Mouse (Mus musculus) T-cell, adult 2 months (primary cell): ENCODE measurements around the gene Ccdc60.
A peak's percentile ranks its signal among the peaks of the same experiment; 100 is the strongest.

ENCODE experiments used
- DNase-seq: peaks from one replicate; pipeline ENCODE4 v3.0.0; 2022; ENCODE audit warnings: low spot score

Gene Ccdc60

GRCm38 (mm10) chr5:116271511-116272227, 17.1 kb downstream of the Ccdc60 start:
- DNase-seq: no peak

GRCm38 (mm10) chr5:116269212-116270145, 19.3 kb downstream of the Ccdc60 start:
- no peak for DNase-seq

- no peak for DNase-seq
These were observed 26.1 kb downstream of the Ccdc60 start for GRCm38 (mm10) chr5:116262689-116263088.

DNA sequence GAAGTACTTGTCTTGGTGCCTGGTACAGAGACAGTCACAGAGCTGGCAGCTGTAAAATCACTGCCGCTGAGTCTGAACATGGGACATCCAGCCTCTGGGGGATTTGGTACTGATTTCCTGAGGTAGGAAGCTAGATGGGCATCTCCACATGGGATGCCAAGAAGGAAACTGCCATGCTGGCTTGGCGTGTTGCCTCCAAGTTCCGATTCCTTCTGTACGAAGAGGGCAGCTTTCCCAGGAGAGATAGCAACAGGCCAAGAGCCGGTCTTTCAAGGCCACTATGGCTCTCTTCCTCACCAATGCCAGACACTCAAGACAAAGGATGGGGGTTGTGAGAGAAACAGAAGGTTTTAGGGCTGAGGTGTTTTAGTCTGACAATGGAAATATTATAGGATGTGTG, 26.8 kb downstream of the Ccdc60 start:
- DNase-seq: no peak

GRCm38 (mm10) chr5:116260356-116260755, 28.4 kb downstream of the Ccdc60 start:
- DNase-seq: no peak

GRCm38 (mm10) chr5:116258321-116258860, 30.4 kb downstream of the Ccdc60 start:
- no peak for DNase-seq

DNA sequence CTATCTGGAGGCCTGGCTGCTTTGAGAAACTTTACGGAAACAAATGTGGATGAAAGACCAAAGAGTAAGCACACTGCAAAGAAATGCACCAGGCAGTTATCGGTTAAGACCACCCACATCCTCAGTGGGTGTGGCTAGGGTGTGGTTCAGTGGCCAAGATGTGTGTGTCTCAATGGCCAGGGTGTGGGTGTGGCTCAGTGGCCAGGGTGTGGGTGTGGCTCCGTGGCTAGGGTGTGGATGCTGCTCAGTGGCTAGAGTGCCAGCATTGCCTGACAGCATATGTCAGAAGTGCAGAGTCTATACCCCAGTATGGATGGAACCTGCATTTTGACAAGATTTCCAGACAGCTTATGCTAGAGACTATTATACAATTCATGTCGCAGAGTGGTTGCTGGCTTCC, 34.9 kb downstream of the Ccdc60 start:
- DNase-seq: no peak

GRCm38 (mm10) chr5:116252186-116252585, 36.6 kb downstream of the Ccdc60 start:
- no peak for DNase-seq

DNA sequence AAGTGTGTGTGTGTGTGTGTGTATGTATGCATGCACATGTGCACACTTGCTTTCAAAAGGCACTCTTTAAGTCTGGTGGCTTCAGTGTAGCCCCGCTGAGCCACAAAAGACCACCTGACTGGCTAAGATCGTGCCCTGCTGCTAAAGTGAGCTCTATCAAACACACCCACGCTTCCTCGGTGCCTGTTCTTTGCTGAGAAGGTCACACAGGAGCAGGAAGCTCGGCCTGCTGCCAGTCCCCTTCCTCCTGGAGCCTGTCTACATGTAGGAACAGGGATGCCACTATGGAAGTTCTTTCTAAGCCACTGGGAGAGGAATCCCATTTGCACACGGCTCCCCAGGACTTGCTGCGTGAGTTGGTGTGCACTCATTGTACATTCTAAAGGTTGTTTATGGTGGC, 42.1 kb downstream of the Ccdc60 start:
- DNase-seq: no peak

- no peak for DNase-seq
These were observed 44.3 kb downstream of the Ccdc60 start for GRCm38 (mm10) chr5:116244476-116244875.

DNA sequence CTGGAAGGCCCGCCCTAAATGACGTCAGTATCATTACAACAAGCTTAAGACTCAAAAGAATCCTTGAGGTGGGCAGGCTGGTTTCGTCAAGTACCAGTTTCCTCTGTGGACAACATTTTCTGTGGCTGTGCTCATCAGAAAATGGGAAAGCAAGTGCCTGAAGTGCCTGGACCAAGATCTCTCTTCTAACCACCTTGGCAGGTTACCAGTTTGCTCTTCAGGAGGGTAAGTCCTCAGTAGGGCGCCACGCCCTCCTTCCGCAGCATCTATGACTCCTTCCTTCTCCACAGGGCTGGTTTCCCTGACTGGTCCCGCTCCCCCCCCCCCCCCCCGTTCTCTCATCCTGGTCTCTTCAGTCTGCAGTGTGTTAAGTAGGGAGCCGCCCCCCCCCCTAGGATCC, 45.2 kb downstream of the Ccdc60 start:
- DNase-seq: no peak

GRCm38 (mm10) chr5:116231841-116232643, 56.7 kb downstream of the Ccdc60 start:
- peak; percentile 15 for DNase-seq

GRCm38 (mm10) chr5:116228414-116228813, 60.4 kb downstream of the Ccdc60 start:
- DNase-seq: no peak

DNA sequence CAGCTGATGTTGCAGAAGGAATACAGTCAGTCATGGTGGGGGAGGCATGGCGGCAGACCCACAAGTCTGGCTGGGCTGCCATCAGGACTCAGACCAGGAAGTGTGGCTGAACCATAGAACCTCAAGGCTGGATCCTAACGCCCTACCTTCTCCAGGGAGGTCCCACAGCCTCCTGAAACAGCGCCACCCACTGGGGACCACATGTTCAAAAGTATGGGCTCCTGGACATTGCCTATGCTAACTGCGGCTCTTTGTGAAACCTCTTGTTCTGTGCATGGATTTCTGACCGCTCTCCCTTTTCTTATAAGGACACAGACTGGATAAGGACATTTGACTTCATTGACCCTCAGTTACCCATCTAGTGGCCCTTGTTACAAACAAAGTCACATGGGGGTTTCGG, 64.8 kb downstream of the Ccdc60 start:
- DNase-seq: no peak

DNA sequence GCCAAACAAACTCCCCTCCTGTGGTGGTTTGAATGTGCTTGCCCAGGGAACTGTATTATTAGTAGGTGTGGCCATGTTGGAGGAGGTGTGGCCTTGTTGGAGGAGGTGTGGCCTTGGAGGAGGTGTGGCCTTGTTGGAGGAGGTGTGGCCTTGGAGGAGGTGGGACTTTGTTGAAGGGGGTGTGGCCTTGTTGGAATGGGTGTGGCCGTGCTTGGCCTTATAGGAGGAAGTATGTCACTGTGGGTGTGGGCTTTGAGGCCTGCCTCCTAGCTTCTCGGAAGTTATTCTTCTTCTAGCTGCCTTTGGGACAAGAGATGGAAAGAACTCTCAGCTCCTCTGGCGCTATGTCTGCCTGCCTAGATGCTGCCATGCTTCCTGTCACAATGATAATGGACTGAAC, 66.9 kb downstream of the Ccdc60 start:
- DNase-seq: no peak

GRCm38 (mm10) chr5:116219288-116219687, 69.5 kb downstream of the Ccdc60 start:
- no peak for DNase-seq

GRCm38 (mm10) chr5:116212706-116213105, 76.1 kb downstream of the Ccdc60 start:
- no peak for DNase-seq

GRCm38 (mm10) chr5:116209378-116210091, 79.2 kb downstream of the Ccdc60 start:
- DNase-seq: no peak

DNA sequence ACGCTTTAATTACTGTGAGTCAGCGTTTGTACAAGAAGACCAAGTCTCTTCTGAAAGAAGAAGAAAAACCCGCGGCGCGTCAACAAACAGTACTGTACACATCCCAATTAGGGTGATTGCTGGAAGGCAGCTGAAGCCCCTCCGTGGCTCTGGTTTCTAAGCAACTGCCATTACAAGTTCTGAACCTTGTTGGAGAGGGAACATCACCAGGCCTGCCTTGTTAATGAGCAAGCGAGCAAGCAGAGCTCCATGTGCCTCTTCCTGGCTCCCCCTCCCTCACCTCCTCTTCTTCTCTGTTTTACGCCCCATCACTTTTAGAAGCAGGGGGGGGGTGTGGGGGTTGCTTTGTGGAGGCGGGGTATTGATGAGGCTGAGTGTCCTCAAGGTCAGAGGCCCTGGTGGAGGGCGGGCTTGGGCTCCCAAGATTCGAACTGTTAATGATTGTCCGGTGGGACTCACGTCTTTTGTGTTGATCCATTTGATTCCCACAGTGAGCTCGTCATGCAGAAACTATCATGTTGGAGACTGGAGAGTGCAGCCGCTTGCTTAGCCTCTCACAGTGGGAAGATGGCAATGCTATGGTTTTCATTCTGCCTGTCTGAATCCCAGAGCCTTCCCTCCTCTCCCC, 79.9 kb downstream of the Ccdc60 start:
- DNase-seq: no peak

DNA sequence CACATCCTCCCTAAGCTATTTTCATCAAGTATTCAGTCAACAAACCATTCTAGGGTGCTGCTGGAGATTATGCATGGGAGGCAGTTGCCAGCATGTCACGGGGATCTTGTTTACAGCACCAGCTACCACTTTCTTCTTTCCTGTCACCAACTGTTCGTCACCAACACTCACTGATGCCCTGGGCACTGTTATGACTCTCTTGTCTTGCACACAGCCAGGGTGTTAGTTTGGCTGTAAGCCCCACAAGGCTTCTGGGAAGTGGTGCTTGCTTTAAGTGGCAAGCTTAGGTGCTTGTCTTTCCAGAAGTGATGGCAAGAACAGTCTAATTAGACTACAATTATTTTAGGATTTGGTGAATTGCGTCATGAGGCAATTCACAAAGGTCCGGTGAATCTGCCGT, 86.1 kb downstream of the Ccdc60 start:
- no peak for DNase-seq

- no peak for DNase-seq
These were observed 94.3 kb downstream of the Ccdc60 start for GRCm38 (mm10) chr5:116194499-116194898.
